11 mouse cellular contexts compared by ENCODE assay signal in genomic region chr7:5059421-5059820, GRCm38 (mm10). TPM values are rescaled to one million over a fixed set of nuclear protein-coding genes. Genes with fewer than 3 reads are reported as not detected.
A peak's percentile ranks its signal among the peaks of the same experiment; 100 is the strongest.
DNase-seq lines count a peak whose midpoint lies in the region; ATAC-seq and TF ChIP-seq lines count a peak whose summit lies in the region.
"Had no signal": no experiment of that assay in that cellular context is flagged by ENCODE, and none has a peak within 500 bp of the region (broad histone marks: within the 10 kb centered on the region; RNA-seq: fewer than 3 reads in every experiment).

No protein-coding gene starts in this region.

- H3K27me3 ChIP-seq in heart, embryonic 14.5 days (ENCODE audit: control insufficient read depth, insufficient read depth, low read length): peaks cover 45% of the 10 kb centered on the region
- peaks cover 45% of the 10 kb centered on the region for H3K27me3 ChIP-seq in heart, embryonic 11.5 days (ENCODE audit: control insufficient read depth, insufficient read depth, low read length)
- no peaks in the 10 kb centered on the region for H3K27me3 ChIP-seq in testis, adult 2 months (ENCODE audit: control insufficient read depth, insufficient read depth, low read length)
- H3K27me3 ChIP-seq in hindbrain, postnatal 0 days (ENCODE audit: insufficient read depth, low read length): 0 out of 2 replicates have a peak, but pooled peaks cover 11% of the 10 kb centered on the region
- peaks cover 19% of the 10 kb centered on the region for H3K27me3 ChIP-seq in neural tube, embryonic 14.5 days (ENCODE audit: control insufficient read depth, insufficient read depth, low read length)
- H3K27me3 ChIP-seq: CH12.LX had no signal

- no peak for DNase-seq in testis, postnatal 10 days (ENCODE audit: low spot score)
- DNase-seq in hindbrain, postnatal 0 days (ENCODE audit: low spot score): no peak
- DNase-seq in lung, postnatal 14 days: no peak
- no peak for DNase-seq in gastrocnemius, postnatal 25 days

- TF ChIP-seq CTCF in testis, adult 2 months (IDR thresholded peaks at IDR 0.05; ENCODE audit: control insufficient read depth, insufficient read depth, insufficient replicate concordance, low read depth, low read length): no peak
- no peak for TF ChIP-seq CTCF in hindbrain, postnatal 0 days (IDR thresholded peaks at IDR 0.05; ENCODE audit: low read depth)

- H3K9ac ChIP-seq in heart, embryonic 14.5 days (ENCODE audit: low read length): no peak overlapping the region
- no peak overlapping the region; the same call in 1 of the 2 replicates for H3K9ac ChIP-seq in heart, embryonic 11.5 days (ENCODE audit: low read depth, low read length)
- no peak overlapping the region for H3K9ac ChIP-seq in hindbrain, postnatal 0 days (replicated peaks; ENCODE audit: low read length)
- no peak overlapping the region for H3K9ac ChIP-seq in neural tube, embryonic 14.5 days (replicated peaks; ENCODE audit: low read depth, low read length)

- no peak for TF ChIP-seq POLR2A in testis, adult 2 months (IDR thresholded peaks at IDR 0.05; ENCODE audit: control insufficient read depth, low read depth, low read length)

- 88% methylated on average over 12 of the region's 12 CpGs for WGBS in heart, embryonic 14.5 days
- 90% methylated on average over 12 of the region's 12 CpGs for WGBS in heart, embryonic 11.5 days (ENCODE audit: insufficient replicate concordance)
- WGBS in hindbrain, postnatal 0 days: 91% methylated on average over 12 of the region's 12 CpGs
- 93% methylated on average over 12 of the region's 12 CpGs for WGBS in neural tube, embryonic 14.5 days

- peaks cover 4% of the 10 kb centered on the region for H3K36me3 ChIP-seq in heart, embryonic 14.5 days (ENCODE audit: control insufficient read depth, insufficient read depth, low read length)
- H3K36me3 ChIP-seq in heart, embryonic 11.5 days (ENCODE audit: control insufficient read depth, insufficient read depth, low read length): no peaks in the 10 kb centered on the region
- H3K36me3 ChIP-seq in testis, adult 2 months (ENCODE audit: control insufficient read depth, insufficient read depth, low read length): no peaks in the 10 kb centered on the region
- no peaks in the 10 kb centered on the region for H3K36me3 ChIP-seq in hindbrain, postnatal 0 days (ENCODE audit: insufficient read depth, low read length)
- H3K36me3 ChIP-seq in neural tube, embryonic 14.5 days (ENCODE audit: control insufficient read depth, insufficient read depth, low read length): no peaks in the 10 kb centered on the region
- H3K36me3 ChIP-seq: heart, embryonic 15.5 days; liver, embryonic 15.5 days had no signal

- H3K27ac ChIP-seq in heart, embryonic 14.5 days (replicated peaks in 1 of 2; ENCODE audit: control insufficient read depth in 1 of 2, insufficient read depth in 1 of 2, low read depth in 2 of 2, low read length in 2 of 2): no peak overlapping the region
- no peak overlapping the region for H3K27ac ChIP-seq in heart, embryonic 11.5 days (ENCODE audit: low read depth, low read length)
- H3K27ac ChIP-seq in testis, adult 2 months (ENCODE audit: control insufficient read depth, insufficient read depth, low read depth, low read length): peak overlapping the region; percentile 98; the same call in 1 of the 2 replicates
- H3K27ac ChIP-seq in hindbrain, postnatal 0 days: peak overlapping the region; percentile 99
- H3K27ac ChIP-seq in neural tube, embryonic 14.5 days (ENCODE audit: low read depth, low read length): peak overlapping the region; percentile 97

- H3K9me3 ChIP-seq in heart, embryonic 14.5 days (ENCODE audit: control insufficient read depth, low read length): no peaks in the 10 kb centered on the region
- H3K9me3 ChIP-seq in heart, embryonic 11.5 days (replicated peaks; ENCODE audit: control insufficient read depth, low read length): no peaks in the 10 kb centered on the region
- H3K9me3 ChIP-seq in hindbrain, postnatal 0 days (ENCODE audit: low read length): no peaks in the 10 kb centered on the region
- H3K9me3 ChIP-seq in neural tube, embryonic 14.5 days (ENCODE audit: control insufficient read depth, low read length): no peaks in the 10 kb centered on the region
- H3K9me3 ChIP-seq: heart, embryonic 15.5 days; liver, embryonic 15.5 days had no signal

- H3K4me3 ChIP-seq in heart, embryonic 14.5 days (ENCODE audit: control insufficient read depth in 1 of 2, insufficient read depth in 1 of 2, low read depth in 1 of 2, low read length in 2 of 2): no peak overlapping the region
- H3K4me3 ChIP-seq in heart, embryonic 11.5 days (ENCODE audit: low read depth, low read length): no peak overlapping the region
- peak overlapping the region; percentile 93 for H3K4me3 ChIP-seq in testis, adult 2 months (ENCODE audit: control insufficient read depth, low read depth, low read length)
- no peak overlapping the region for H3K4me3 ChIP-seq in hindbrain, postnatal 0 days (ENCODE audit: low read length)
- H3K4me3 ChIP-seq in neural tube, embryonic 14.5 days (ENCODE audit: low read depth, low read length): no peak overlapping the region

- ATAC-seq in heart, embryonic 14.5 days (ENCODE audit: insufficient number of reproducible peaks, insufficient read depth, low FRiP score, low read depth): no peak
- no peak for ATAC-seq in heart, embryonic 11.5 days (replicated peaks; ENCODE audit: insufficient number of reproducible peaks, low FRiP score, low TSS enrichment)
- no peak for ATAC-seq in hindbrain, postnatal 0 days
- no peak for ATAC-seq in neural tube, embryonic 14.5 days (ENCODE audit: low read depth)

- peak overlapping the region; percentile 98; the same call in 1 of the 2 replicates for H3K4me2 ChIP-seq in heart, embryonic 14.5 days (ENCODE audit: low read length)
- no peak overlapping the region; the same call in 1 of the 2 replicates for H3K4me2 ChIP-seq in heart, embryonic 11.5 days
- no peak overlapping the region for H3K4me2 ChIP-seq in hindbrain, postnatal 0 days (ENCODE audit: low read depth, low read length)
- no peak overlapping the region for H3K4me2 ChIP-seq in neural tube, embryonic 14.5 days (ENCODE audit: low read depth, low read length)

- H3K4me1 ChIP-seq in heart, embryonic 14.5 days (ENCODE audit: control insufficient read depth in 2 of 2, insufficient read depth in 2 of 2, low read length in 2 of 2): peaks cover 5 to 26% of the 10 kb centered on the region in 2 experiments; a peak in 3 of 4 replicates
- peaks cover 16% of the 10 kb centered on the region; the same call in 1 of the 2 replicates for H3K4me1 ChIP-seq in heart, embryonic 11.5 days (ENCODE audit: control insufficient read depth, insufficient read depth, low read length)
- peaks cover 33% of the 10 kb centered on the region for H3K4me1 ChIP-seq in testis, adult 2 months (ENCODE audit: control insufficient read depth, insufficient read depth, low read length)
- peaks cover 34% of the 10 kb centered on the region for H3K4me1 ChIP-seq in hindbrain, postnatal 0 days (ENCODE audit: insufficient read depth, low read length)
- peaks cover 31% of the 10 kb centered on the region for H3K4me1 ChIP-seq in neural tube, embryonic 14.5 days (ENCODE audit: control insufficient read depth, insufficient read depth, low read length)

RNA-seq across cellular contexts. Expression of gene U2af2, which starts 2.5 kb away (rescaled TPM):
- 46.8 and 66.2 TPM in 2 replicates for polyA plus RNA-seq in heart, embryonic 14.5 days (2014; fragmentation: Nextera tagmentation; extraction: Ambion mirVana)
- 84.0 and 85.5 TPM in 2 replicates for polyA plus RNA-seq in heart, embryonic 11.5 days (2014; fragmentation: Nextera tagmentation; extraction: Ambion mirVana)
- 85.7 and 88.5 TPM in 2 replicates for polyA plus RNA-seq in testis, adult 2 months (2012; rRNA removed)
- 146 and 153 TPM in 2 replicates for total RNA-seq in hindbrain, postnatal 0 days (2014; rRNA removed)
- polyA plus RNA-seq in hindbrain, postnatal 0 days (2015; fragmentation: Nextera tagmentation; extraction: Ambion mirVana): 85.7 and 86.9 TPM in 2 replicates
- polyA plus RNA-seq in neural tube, embryonic 14.5 days (2014; fragmentation: Nextera tagmentation; extraction: Ambion mirVana): 83.0 and 84.2 TPM in 2 replicates
- total RNA-seq in gastrocnemius, postnatal 25 days (2021): 10 to 100 TPM; 43.1 to 45.2 TPM

RNA-seq across cellular contexts. Expression of gene Zfp580, which starts 8.1 kb away (rescaled TPM):
- 21.9 and 22.0 TPM in 2 replicates for polyA plus RNA-seq in heart, embryonic 14.5 days (2014; fragmentation: Nextera tagmentation; extraction: Ambion mirVana)
- 14.7 and 17.8 TPM in 2 replicates for polyA plus RNA-seq in heart, embryonic 11.5 days (2014; fragmentation: Nextera tagmentation; extraction: Ambion mirVana)
- polyA plus RNA-seq in testis, adult 2 months (2012; rRNA removed): 9.4 and 11.1 TPM in 2 replicates
- total RNA-seq in hindbrain, postnatal 0 days (2014; rRNA removed): 69.6 and 90.7 TPM in 2 replicates
- 117 and 128 TPM in 2 replicates for polyA plus RNA-seq in hindbrain, postnatal 0 days (2015; fragmentation: Nextera tagmentation; extraction: Ambion mirVana)
- polyA plus RNA-seq in neural tube, embryonic 14.5 days (2014; fragmentation: Nextera tagmentation; extraction: Ambion mirVana): 102 and 111 TPM in 2 replicates
- 1 to 10 TPM; 2.9 to 3.2 TPM for total RNA-seq in gastrocnemius, postnatal 25 days (2021)

RNA-seq across cellular contexts. Expression of gene Epn1, which starts 20.6 kb away (rescaled TPM):
- polyA plus RNA-seq in heart, embryonic 14.5 days (2014; fragmentation: Nextera tagmentation; extraction: Ambion mirVana): 50.6 and 52.0 TPM in 2 replicates
- 47.0 and 48.1 TPM in 2 replicates for polyA plus RNA-seq in heart, embryonic 11.5 days (2014; fragmentation: Nextera tagmentation; extraction: Ambion mirVana)
- 91.7 and 103 TPM in 2 replicates for polyA plus RNA-seq in testis, adult 2 months (2012; rRNA removed)
- total RNA-seq in hindbrain, postnatal 0 days (2014; rRNA removed): 433 and 507 TPM in 2 replicates
- polyA plus RNA-seq in hindbrain, postnatal 0 days (2015; fragmentation: Nextera tagmentation; extraction: Ambion mirVana): 107 and 111 TPM in 2 replicates
- polyA plus RNA-seq in neural tube, embryonic 14.5 days (2014; fragmentation: Nextera tagmentation; extraction: Ambion mirVana): 97.9 and 112 TPM in 2 replicates
- total RNA-seq in gastrocnemius, postnatal 25 days (2021): 100 to 1,000 TPM; 134 to 145 TPM

RNA-seq across cellular contexts. Expression of gene Zfp784, which starts 21.2 kb away (rescaled TPM):
- 5.6 TPM in 2 replicates for polyA plus RNA-seq in heart, embryonic 14.5 days (2014; fragmentation: Nextera tagmentation; extraction: Ambion mirVana)
- polyA plus RNA-seq in heart, embryonic 11.5 days (2014; fragmentation: Nextera tagmentation; extraction: Ambion mirVana): 3.4 and 4.2 TPM in 2 replicates
- 4.3 and 5.2 TPM in 2 replicates for polyA plus RNA-seq in testis, adult 2 months (2012; rRNA removed)
- 6.0 and 6.8 TPM in 2 replicates for total RNA-seq in hindbrain, postnatal 0 days (2014; rRNA removed)
- 4.5 and 5.6 TPM in 2 replicates for polyA plus RNA-seq in hindbrain, postnatal 0 days (2015; fragmentation: Nextera tagmentation; extraction: Ambion mirVana)
- polyA plus RNA-seq in neural tube, embryonic 14.5 days (2014; fragmentation: Nextera tagmentation; extraction: Ambion mirVana): 6.6 and 8.5 TPM in 2 replicates
- total RNA-seq in gastrocnemius, postnatal 25 days (2021): 1 to 10 TPM; 2.6 to 3.4 TPM

RNA-seq across cellular contexts. Expression of gene 4632433K11Rik, which starts 25.5 kb away (rescaled TPM):
- not detected in 2 replicates for polyA plus RNA-seq in heart, embryonic 14.5 days (2014; fragmentation: Nextera tagmentation; extraction: Ambion mirVana)
- not detected in 2 replicates for polyA plus RNA-seq in heart, embryonic 11.5 days (2014; fragmentation: Nextera tagmentation; extraction: Ambion mirVana)
- not detected in 2 replicates for polyA plus RNA-seq in testis, adult 2 months (2012; rRNA removed)
- total RNA-seq in hindbrain, postnatal 0 days (2014; rRNA removed): not detected in 2 replicates
- not detected in 2 replicates for polyA plus RNA-seq in hindbrain, postnatal 0 days (2015; fragmentation: Nextera tagmentation; extraction: Ambion mirVana)
- not detected in 2 replicates for polyA plus RNA-seq in neural tube, embryonic 14.5 days (2014; fragmentation: Nextera tagmentation; extraction: Ambion mirVana)
- not detected for total RNA-seq in gastrocnemius, postnatal 25 days (2021)
- total RNA-seq: CH12.LX had no signal
- polyA plus RNA-seq: heart, embryonic 15.5 days; liver, embryonic 15.5 days had no signal

Comparison
In these comparisons a context has a peak if more than half of its experiments do, and no peak if none do; other contexts are left out.
1. H3K27ac ChIP-seq: peak in testis, adult 2 months (single experiment), hindbrain, postnatal 0 days (single experiment) and neural tube, embryonic 14.5 days (single experiment); none in heart, embryonic 14.5 days (0 of 2) and heart, embryonic 11.5 days (single experiment).